Mouse (Mus musculus): ENCODE results near the gene Rnf220.

DNA sequence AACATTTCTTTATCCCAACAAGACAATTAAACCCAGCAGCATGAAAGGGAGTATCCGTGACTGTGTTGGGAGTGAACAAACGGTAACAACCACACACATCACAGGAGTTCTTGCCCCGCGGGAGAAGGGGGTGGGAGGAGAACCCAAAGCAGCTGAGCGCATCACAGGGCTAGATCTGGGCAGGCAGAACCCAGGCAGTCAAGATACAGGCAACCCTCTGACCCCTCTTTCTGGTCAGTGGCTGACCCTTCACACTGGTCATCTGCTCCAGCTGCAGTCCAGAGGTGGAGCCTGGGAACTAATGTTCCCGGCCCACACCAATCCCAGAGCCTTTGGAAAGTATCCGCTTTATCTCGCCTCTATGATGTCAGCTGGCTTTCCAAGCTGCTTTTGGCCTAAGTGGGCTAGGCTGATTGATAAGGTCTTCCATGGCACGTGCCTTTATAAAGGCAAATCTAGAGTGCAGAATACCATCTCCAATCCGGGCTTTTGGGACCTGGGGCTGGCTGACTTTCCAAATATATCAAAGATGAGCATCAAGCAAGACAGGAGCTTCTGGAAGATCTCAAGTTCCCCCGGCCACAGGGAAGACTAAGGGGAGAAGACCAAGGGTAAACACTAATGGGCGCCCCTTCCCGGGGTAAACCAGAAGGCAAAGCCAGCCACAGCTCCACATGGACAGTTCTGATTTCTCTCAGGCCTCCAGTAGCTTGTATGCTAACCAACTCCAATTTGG, 11.6 kb downstream of the Rnf220 start:
- TF ChIP-seq CTCF (conservative IDR thresholded peaks at IDR 0.05; ENCODE audit: low read length) (no peak), POU5F1 (IDR thresholded peaks at IDR 0.05; ENCODE audit: borderline replicate concordance, low read length) (no peak), NANOG (IDR thresholded peaks at IDR 0.05; ENCODE audit: borderline replicate concordance, low read length) (no peak)
